Mouse (Mus musculus) cerebellum, adult 2 months (tissue): ENCODE data around the gene Nemf. TPM values are rescaled to one million over a fixed set of nuclear protein-coding genes. Genes with fewer than 3 reads are reported as not detected.

Experiments
- DNase-seq, 2 experiments: peaks; one replicate each; pipeline ENCODE4 v3.0.0; 2021
- H3K27ac ChIP-seq: fragments of 200-500 bp; 2 replicates; pipeline ENCODE4 v1.5.1; 2012; ENCODE audit warnings: low read length, control low read depth, inconsistent platforms; ENCODE audit not compliant: insufficient read depth
- H3K27me3 ChIP-seq: fragments of 200-500 bp; 2 replicates; pipeline ENCODE4 v1.6.1; 2012; ENCODE audit warnings: inconsistent platforms, mild to moderate bottlenecking, low read length, moderate library complexity; ENCODE audit not compliant: control insufficient read depth, insufficient read depth
- H3K4me1 ChIP-seq: fragments of 200-500 bp; 2 replicates; pipeline ENCODE4 v1.6.1; 2011; ENCODE audit warnings: low read length; ENCODE audit not compliant: control insufficient read depth, insufficient read depth
- H3K4me3 ChIP-seq: fragments of 200-500 bp; replicated peaks from 2 replicates; pipeline ENCODE3; 2011; ENCODE audit warnings: mild to moderate bottlenecking, low read depth, low read length, control low read depth; ENCODE audit not compliant: insufficient read depth
- CTCF ChIP-seq: fragments of 200-500 bp; IDR thresholded peaks from 2 replicates; pipeline ENCODE4 v1.5.1; 2011; ENCODE audit warnings: low read depth, mild to moderate bottlenecking, control low read depth, low read length, moderate library complexity, borderline replicate concordance; ENCODE audit not compliant: insufficient read depth
- POLR2A ChIP-seq: fragments of 200-500 bp; IDR thresholded peaks from 2 replicates; pipeline ENCODE4 v1.6.1; 2011; ENCODE audit warnings: low read length, control low read depth, borderline replicate concordance; ENCODE audit not compliant: insufficient read depth
- WGBS: fragments of 180-500 bp; shearing (Covaris S2); methylation state at CpG from one replicate; pipeline ENCODE4 v1.1.7; 2018; 5-methylcytosine and 5-hydroxymethylcytosine counted together
- polyA plus RNA-seq: library from polyadenylated mRNA; depleted of rRNA; stranded (reverse); fragments of >200 nt; gene quantifications from 2 replicates; pipeline ENCODE4 v1.2.3, GENCODE M21; 2012; rRNA removed

Gene Nemf
- 42.6 and 43.8 TPM in 2 replicates for polyA plus RNA-seq

GRCm38 (mm10) chr12:69356546-69357299, at the start of gene Nemf:
TSS of gene Nemf (minus strand) at chr12:69357165.
- peak; percentile 92 for DNase-seq
- Histone ChIP-seq H3K4me3 (peak within 1 kb of the TSS; percentile 64), H3K27me3 (no peaks in the 10 kb centered on the region), H3K27ac (peak within 1 kb of the TSS; percentile 23; the same call in 1 of the 2 replicates), H3K4me1 (no peaks in the 10 kb centered on the region; the same call in 1 of the 2 replicates)
- under 1% methylated on average over 49 of the region's 50 CpGs for WGBS
- TF ChIP-seq POLR2A (peak; percentile 95), CTCF (no peak)

- TF ChIP-seq CTCF, result no peak
- TF ChIP-seq POLR2A, result no peak
- H3K27ac ChIP-seq, result no peak overlapping the region
- H3K4me3 ChIP-seq, result no peak overlapping the region
- peaks cover 2% of the 10 kb centered on the region for H3K4me1 ChIP-seq
- WGBS, result 95% methylated on average over 13 of the region's 13 CpGs
- DNase-seq, result no peak
- no peaks in the 10 kb centered on the region for H3K27me3 ChIP-seq
These were observed 45.7 kb upstream of the Nemf start for GRCm38 (mm10) chr12:69402594-69403167.

GRCm38 (mm10) chr12:69402100-69402499, 45.1 kb upstream of the Nemf start:
- H3K27me3 ChIP-seq, result no peaks in the 10 kb centered on the region
- WGBS, result 44% methylated on average over 9 of the region's 9 CpGs
- DNase-seq, result no peak
- H3K4me1 ChIP-seq, result peaks cover 2% of the 10 kb centered on the region
- no peak for TF ChIP-seq CTCF
- no peak for TF ChIP-seq POLR2A
- no peak overlapping the region for H3K4me3 ChIP-seq
- no peak overlapping the region for H3K27ac ChIP-seq

- Histone ChIP-seq H3K27me3 (no peaks in the 10 kb centered on the region), H3K4me1 (peaks cover 2% of the 10 kb centered on the region), H3K4me3 (no peak overlapping the region), H3K27ac (no peak overlapping the region)
- WGBS, result 42% methylated on average over 2 of the region's 2 CpGs
- DNase-seq, result no peak
- TF ChIP-seq POLR2A, result no peak
- TF ChIP-seq CTCF, result no peak
These were observed 43.9 kb upstream of the Nemf start for GRCm38 (mm10) chr12:69400871-69401286.

- DNase-seq, result no peak
- Histone ChIP-seq H3K4me1 (peaks cover 2% of the 10 kb centered on the region), H3K27me3 (no peaks in the 10 kb centered on the region), H3K4me3 (no peak overlapping the region), H3K27ac (no peak overlapping the region)
- TF ChIP-seq CTCF, result no peak
- no peak for TF ChIP-seq POLR2A
- WGBS, result 86% methylated on average over 4 of the region's 4 CpGs
These were observed 43.4 kb upstream of the Nemf start for GRCm38 (mm10) chr12:69400367-69400766.

- no peak for TF ChIP-seq POLR2A
- TF ChIP-seq CTCF, result no peak
- Histone ChIP-seq H3K27me3 (no peaks in the 10 kb centered on the region), H3K27ac (no peak overlapping the region), H3K4me1 (peaks cover 6% of the 10 kb centered on the region), H3K4me3 (no peak overlapping the region)
- DNase-seq, result peak; percentile 93 to 96
- 6% methylated on average over 6 of the region's 6 CpGs for WGBS
These were observed 37.5 kb upstream of the Nemf start for GRCm38 (mm10) chr12:69394456-69394855.

- TF ChIP-seq POLR2A (no peak), CTCF (no peak)
- Histone ChIP-seq H3K4me3 (no peak overlapping the region), H3K27me3 (no peaks in the 10 kb centered on the region), H3K27ac (no peak overlapping the region), H3K4me1 (peaks cover 6% of the 10 kb centered on the region)
- peak in 1 of 2 experiments; percentile 32 for DNase-seq
- 43% methylated on average over 10 of the region's 10 CpGs for WGBS
These were observed 36.1 kb upstream of the Nemf start for GRCm38 (mm10) chr12:69393076-69393475.

GRCm38 (mm10) chr12:69390000-69390698, 33.2 kb upstream of the Nemf start:
- no peaks in the 10 kb centered on the region for H3K27me3 ChIP-seq
- 54% methylated on average over 7 of the region's 7 CpGs for WGBS
- no peak overlapping the region for H3K4me3 ChIP-seq
- TF ChIP-seq CTCF (no peak), POLR2A (no peak)
- H3K27ac ChIP-seq, result no peak overlapping the region
- H3K4me1 ChIP-seq, result peaks cover 6% of the 10 kb centered on the region
- DNase-seq, result no peak
